Mouse (Mus musculus): ENCODE measurements around the gene Lad1. TPM values are rescaled to one million over a fixed set of nuclear protein-coding genes. Genes with fewer than 3 reads are reported as not detected.

Gene Lad1
- 208 and 224 TPM in 2 replicates for polyA plus RNA-seq (2015; fragmentation: Nextera tagmentation; extraction: Ambion mirVana)

DNA sequence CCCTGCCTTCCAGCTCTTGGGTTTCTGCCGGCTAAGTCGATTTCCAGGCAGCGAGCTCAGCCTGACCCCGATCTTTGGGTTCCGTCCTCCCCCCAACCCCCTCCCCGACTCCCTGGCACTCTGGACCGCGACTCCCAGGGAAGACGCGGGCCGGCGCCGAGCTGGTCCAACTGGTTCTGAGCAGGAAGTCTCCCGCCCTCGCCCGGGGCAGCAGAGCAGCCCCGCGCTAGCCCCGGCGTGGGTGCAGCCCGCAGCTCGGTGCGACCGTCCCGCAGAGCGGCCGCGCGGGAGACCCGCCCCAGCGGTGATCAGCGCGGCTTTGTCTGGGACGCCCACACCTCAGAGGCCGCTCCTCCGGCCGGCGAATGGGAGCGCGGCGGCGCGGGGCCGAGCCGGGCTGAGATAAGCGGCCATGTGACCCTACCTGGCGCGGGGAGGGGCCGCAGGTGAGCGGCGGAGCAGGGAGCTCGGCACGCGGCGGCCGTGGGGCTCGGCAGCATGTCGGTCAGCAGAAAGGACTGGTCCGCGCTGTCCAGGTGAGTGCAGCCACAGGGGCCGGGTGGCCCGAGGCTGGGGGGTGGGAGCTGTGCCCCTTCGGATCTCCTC lies at the start of gene Lad1:
Gene Lad1 (plus strand): TSS at position 118 of the 606 bp plus-strand sequence.
- Histone ChIP-seq H3K27me3 (replicated peaks; ENCODE audit: control insufficient read depth, insufficient read depth, low read length) (no peaks in the 10 kb centered on the region), H3K36me3 (ENCODE audit: control insufficient read depth, insufficient read depth) (no peaks in the 10 kb centered on the region), H3K4me3 (ENCODE audit: low read depth, low read length) (peak within 1 kb of the TSS; percentile 65), H3K4me1 (replicated peaks; ENCODE audit: control insufficient read depth, insufficient read depth, low read length) (peaks cover 12% of the 10 kb centered on the region), H3K9me3 (ENCODE audit: control insufficient read depth) (no peaks in the 10 kb centered on the region), H3K4me2 (replicated peaks; ENCODE audit: low read depth) (peak within 1 kb of the TSS; percentile 80), H3K27ac (ENCODE audit: low read depth, low read length) (peak within 1 kb of the TSS; percentile 95), H3K9ac (ENCODE audit: low read depth, low read length) (peak within 1 kb of the TSS; percentile 83)
- no peak for TF ChIP-seq CTCF (IDR thresholded peaks at IDR 0.05; ENCODE audit: low read depth)
- peak; percentile 72 for ATAC-seq
- under 1% methylated on average over 63 of the region's 63 CpGs for WGBS

DNA sequence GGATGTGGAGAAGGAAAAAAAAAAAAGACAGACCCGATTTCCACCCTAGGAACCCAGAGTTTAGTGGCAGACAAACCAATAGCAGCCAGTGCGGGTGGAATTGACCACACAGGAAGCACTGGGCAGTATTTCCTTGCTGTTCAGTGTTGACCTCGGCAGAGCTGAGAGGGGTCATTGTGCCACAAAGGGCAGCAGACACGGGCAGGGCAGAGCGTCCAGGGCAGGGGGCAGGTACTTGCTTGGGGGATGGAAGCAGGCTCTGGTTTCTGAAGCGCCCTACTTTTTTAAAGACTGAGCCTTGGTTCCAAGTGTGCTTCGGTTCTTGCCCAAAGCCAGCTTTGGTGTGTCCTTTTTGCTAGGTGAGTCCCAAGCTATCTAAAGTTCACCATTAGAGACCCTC lies 48.2 kb upstream of the Lad1 start:
- peaks cover 6% of the 10 kb centered on the region; the same call in 1 of the 2 replicates for H3K4me1 ChIP-seq (replicated peaks; ENCODE audit: control insufficient read depth, insufficient read depth, low read length)
- H3K9me3 ChIP-seq (ENCODE audit: control insufficient read depth): no peaks in the 10 kb centered on the region
- 72% methylated on average over 7 of the region's 7 CpGs for WGBS
- H3K27ac ChIP-seq (ENCODE audit: low read depth, low read length): no peak overlapping the region
- no peak overlapping the region for H3K4me3 ChIP-seq (ENCODE audit: low read depth, low read length)
- no peak overlapping the region for H3K9ac ChIP-seq (ENCODE audit: low read depth, low read length)
- no peak for TF ChIP-seq CTCF (IDR thresholded peaks at IDR 0.05; ENCODE audit: low read depth)
- peaks cover 6% of the 10 kb centered on the region; the same call in 1 of the 2 replicates for H3K27me3 ChIP-seq (replicated peaks; ENCODE audit: control insufficient read depth, insufficient read depth, low read length)
- H3K4me2 ChIP-seq (replicated peaks; ENCODE audit: low read depth): no peak overlapping the region
- no peak for ATAC-seq
- no peaks in the 10 kb centered on the region for H3K36me3 ChIP-seq (ENCODE audit: control insufficient read depth, insufficient read depth)

DNA sequence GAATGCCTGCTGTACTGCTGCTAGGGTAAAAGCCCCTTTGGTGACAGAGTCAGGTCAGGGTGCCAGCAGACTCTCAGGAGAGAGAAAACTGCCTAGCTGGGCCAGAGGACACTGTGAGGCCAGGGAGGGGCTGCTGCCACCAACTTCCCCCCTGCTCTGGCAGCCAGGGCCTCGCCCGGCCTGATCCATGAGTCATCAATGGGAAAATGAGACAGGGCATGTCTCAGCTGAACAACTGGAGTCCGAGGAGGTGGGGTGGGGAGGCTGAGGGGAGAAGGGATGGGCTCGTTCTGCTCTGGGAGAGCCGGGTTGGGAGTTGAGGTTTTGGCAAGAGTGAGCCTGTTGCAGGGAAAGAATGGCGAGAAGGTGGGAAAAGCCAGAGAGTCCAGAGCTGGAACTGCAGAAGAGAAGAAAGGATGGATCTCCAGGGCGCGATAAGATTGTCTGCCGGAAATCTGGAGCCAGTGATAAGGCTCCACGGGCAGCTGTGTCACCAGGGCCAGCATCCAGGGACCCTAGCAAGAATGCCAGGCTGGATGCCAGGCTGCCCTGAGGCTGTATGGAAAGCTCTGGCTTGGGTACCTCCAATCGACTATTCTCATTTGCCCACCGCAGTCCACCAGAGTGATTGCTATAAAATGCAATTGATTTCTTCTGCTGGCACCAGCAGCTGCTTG lies 47.4 kb upstream of the Lad1 start:
- H3K4me2 ChIP-seq (replicated peaks; ENCODE audit: low read depth): no peak overlapping the region
- no peak for TF ChIP-seq CTCF (IDR thresholded peaks at IDR 0.05; ENCODE audit: low read depth)
- H3K36me3 ChIP-seq (ENCODE audit: control insufficient read depth, insufficient read depth): no peaks in the 10 kb centered on the region
- ATAC-seq: 0 out of 2 replicates have a peak, but pooled peaks have one; percentile 20
- H3K4me1 ChIP-seq (replicated peaks; ENCODE audit: control insufficient read depth, insufficient read depth, low read length): peaks cover 6% of the 10 kb centered on the region; the same call in 1 of the 2 replicates
- H3K27me3 ChIP-seq (replicated peaks; ENCODE audit: control insufficient read depth, insufficient read depth, low read length): peaks cover 2% of the 10 kb centered on the region; the same call in 1 of the 2 replicates
- 34% methylated on average over 12 of the region's 12 CpGs for WGBS
- no peak overlapping the region for H3K9ac ChIP-seq (ENCODE audit: low read depth, low read length)
- H3K27ac ChIP-seq (ENCODE audit: low read depth, low read length): no peak overlapping the region
- no peak overlapping the region for H3K4me3 ChIP-seq (ENCODE audit: low read depth, low read length)
- H3K9me3 ChIP-seq (ENCODE audit: control insufficient read depth): no peaks in the 10 kb centered on the region

DNA sequence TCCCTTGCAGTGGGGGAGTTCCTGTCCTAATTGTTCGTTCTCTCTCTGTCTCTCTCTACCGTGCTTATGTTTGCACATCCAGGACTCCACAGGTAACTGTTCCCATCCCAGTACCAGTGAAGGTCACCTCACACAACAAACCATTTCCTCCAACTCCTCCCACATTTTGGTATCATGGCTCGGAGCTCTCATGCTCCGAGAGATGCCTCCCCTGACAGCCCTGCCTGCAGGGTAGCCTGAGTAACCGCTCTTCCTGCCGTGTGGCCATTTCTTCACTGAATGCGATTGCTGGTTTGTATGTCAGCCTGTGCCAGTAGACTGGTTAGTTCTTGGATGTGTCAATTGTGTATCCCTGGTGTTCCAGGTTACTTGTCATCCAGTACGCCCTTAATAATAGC lies 46.8 kb upstream of the Lad1 start:
- Histone ChIP-seq H3K4me1 (replicated peaks; ENCODE audit: control insufficient read depth, insufficient read depth, low read length) (peaks cover 4% of the 10 kb centered on the region; the same call in 1 of the 2 replicates), H3K4me2 (replicated peaks; ENCODE audit: low read depth) (no peak overlapping the region), H3K9me3 (ENCODE audit: control insufficient read depth) (no peaks in the 10 kb centered on the region), H3K27me3 (replicated peaks; ENCODE audit: control insufficient read depth, insufficient read depth, low read length) (no peaks in the 10 kb centered on the region), H3K9ac (ENCODE audit: low read depth, low read length) (no peak overlapping the region), H3K27ac (ENCODE audit: low read depth, low read length) (no peak overlapping the region), H3K36me3 (ENCODE audit: control insufficient read depth, insufficient read depth) (no peaks in the 10 kb centered on the region), H3K4me3 (ENCODE audit: low read depth, low read length) (no peak overlapping the region)
- no peak for TF ChIP-seq CTCF (IDR thresholded peaks at IDR 0.05; ENCODE audit: low read depth)
- no peak for ATAC-seq
- WGBS: 65% methylated on average over 8 of the region's 8 CpGs

DNA sequence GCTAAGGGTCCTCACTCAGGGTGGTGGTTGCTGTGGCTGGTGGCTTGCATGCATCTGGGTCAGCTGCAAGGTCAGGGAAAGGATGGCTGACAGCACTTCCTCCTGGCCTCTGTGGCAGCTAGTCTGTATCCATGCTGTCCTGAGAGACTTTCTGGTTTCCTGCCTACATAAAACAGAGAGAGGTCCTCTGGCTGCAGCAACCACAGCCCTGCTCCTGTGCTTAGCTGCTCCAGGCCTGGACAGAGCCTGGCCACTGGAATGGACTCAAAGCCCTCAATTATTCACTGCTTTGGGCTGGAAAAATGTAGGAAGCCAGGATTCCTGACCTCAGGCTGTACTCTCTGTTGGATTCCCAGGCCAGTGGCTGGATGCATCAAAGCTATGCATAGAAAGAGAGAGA lies 41.8 kb upstream of the Lad1 start:
- Histone ChIP-seq H3K4me1 (replicated peaks; ENCODE audit: control insufficient read depth, insufficient read depth, low read length) (no peaks in the 10 kb centered on the region), H3K27me3 (replicated peaks; ENCODE audit: control insufficient read depth, insufficient read depth, low read length) (0 out of 2 replicates have a peak, but pooled peaks cover 5% of the 10 kb centered on the region), H3K4me2 (replicated peaks; ENCODE audit: low read depth) (no peak overlapping the region), H3K9me3 (ENCODE audit: control insufficient read depth) (no peaks in the 10 kb centered on the region), H3K36me3 (ENCODE audit: control insufficient read depth, insufficient read depth) (no peaks in the 10 kb centered on the region), H3K9ac (ENCODE audit: low read depth, low read length) (no peak overlapping the region), H3K4me3 (ENCODE audit: low read depth, low read length) (no peak overlapping the region), H3K27ac (ENCODE audit: low read depth, low read length) (0 out of 2 replicates have a peak overlapping the region, but pooled peaks have one; percentile 4)
- no peak for TF ChIP-seq CTCF (IDR thresholded peaks at IDR 0.05; ENCODE audit: low read depth)
- ATAC-seq: no peak

DNA sequence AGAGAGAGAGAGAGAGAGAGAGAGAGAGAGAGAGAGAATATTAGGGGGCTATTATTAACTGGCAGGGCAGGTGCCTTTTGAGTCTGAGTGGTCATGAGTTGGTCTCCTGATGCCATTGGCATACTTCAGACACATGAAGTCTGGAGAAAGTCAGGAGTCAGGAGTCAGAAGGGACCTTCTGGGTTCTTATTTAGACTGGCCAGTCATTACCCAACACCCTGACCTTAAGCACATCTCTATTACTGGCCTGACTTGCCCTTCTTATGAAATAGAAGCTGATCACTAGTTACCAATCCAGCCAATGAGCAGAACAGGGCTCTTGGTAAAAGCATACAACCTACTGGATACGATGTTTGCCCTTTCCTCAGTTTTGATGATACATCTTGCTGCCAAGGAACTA lies 41.4 kb upstream of the Lad1 start:
- ATAC-seq: no peak
- no peak for TF ChIP-seq CTCF (IDR thresholded peaks at IDR 0.05; ENCODE audit: low read depth)
- H3K27ac ChIP-seq (ENCODE audit: low read depth, low read length): no peak overlapping the region
- H3K4me2 ChIP-seq (replicated peaks; ENCODE audit: low read depth): no peak overlapping the region
- no peaks in the 10 kb centered on the region for H3K4me1 ChIP-seq (replicated peaks; ENCODE audit: control insufficient read depth, insufficient read depth, low read length)
- 0 out of 2 replicates have a peak, but pooled peaks cover 5% of the 10 kb centered on the region for H3K27me3 ChIP-seq (replicated peaks; ENCODE audit: control insufficient read depth, insufficient read depth, low read length)
- WGBS: 88% methylated on average over 1 of the region's 1 CpGs
- H3K4me3 ChIP-seq (ENCODE audit: low read depth, low read length): no peak overlapping the region
- no peaks in the 10 kb centered on the region for H3K9me3 ChIP-seq (ENCODE audit: control insufficient read depth)
- no peaks in the 10 kb centered on the region for H3K36me3 ChIP-seq (ENCODE audit: control insufficient read depth, insufficient read depth)
- H3K9ac ChIP-seq (ENCODE audit: low read depth, low read length): no peak overlapping the region
